Mouse (Mus musculus): ENCODE measurements around the gene Hnrnpdl.

Hnrnpdl gene

GRCm38 (mm10) chr5:100037965-100038713 lies 1.3 kb downstream of the Hnrnpdl start:
- no peak for TF ChIP-seq GATA4 (IDR thresholded peaks at IDR 0.05; ENCODE audit: insufficient replicate concordance, low read length)

GRCm38 (mm10) chr5:100036681-100037080 lies 2.8 kb downstream of the Hnrnpdl start:
- TF ChIP-seq GATA4 (IDR thresholded peaks at IDR 0.05; ENCODE audit: insufficient replicate concordance, low read length): no peak

GRCm38 (mm10) chr5:100035950-100036349 lies 3.5 kb downstream of the Hnrnpdl start:
- no peak for TF ChIP-seq GATA4 (IDR thresholded peaks at IDR 0.05; ENCODE audit: insufficient replicate concordance, low read length)

GRCm38 (mm10) chr5:100032646-100033045 lies 6.8 kb downstream of the Hnrnpdl start:
- TF ChIP-seq GATA4 (IDR thresholded peaks at IDR 0.05; ENCODE audit: insufficient replicate concordance, low read length): no peak

- TF ChIP-seq GATA4 (IDR thresholded peaks at IDR 0.05; ENCODE audit: insufficient replicate concordance, low read length): no peak
Observed at GRCm38 (mm10) chr5:100032107-100032506, 7.4 kb downstream of the Hnrnpdl start.

- no peak for TF ChIP-seq GATA4 (IDR thresholded peaks at IDR 0.05; ENCODE audit: insufficient replicate concordance, low read length)
Observed at GRCm38 (mm10) chr5:100030069-100030468, 9.4 kb downstream of the Hnrnpdl start.

- no peak for TF ChIP-seq GATA4 (IDR thresholded peaks at IDR 0.05; ENCODE audit: insufficient replicate concordance, low read length)
Observed at GRCm38 (mm10) chr5:100024868-100025267, 14.6 kb downstream of the Hnrnpdl start.

- TF ChIP-seq GATA4 (IDR thresholded peaks at IDR 0.05; ENCODE audit: insufficient replicate concordance, low read length): no peak
Observed at GRCm38 (mm10) chr5:100024403-100024802, 15.1 kb downstream of the Hnrnpdl start.

- TF ChIP-seq GATA4 (IDR thresholded peaks at IDR 0.05; ENCODE audit: insufficient replicate concordance, low read length): no peak
Observed at GRCm38 (mm10) chr5:100020089-100020488, 19.4 kb downstream of the Hnrnpdl start.

GRCm38 (mm10) chr5:100012599-100012998 lies 26.9 kb downstream of the Hnrnpdl start:
- no peak for TF ChIP-seq GATA4 (IDR thresholded peaks at IDR 0.05; ENCODE audit: insufficient replicate concordance, low read length)

GRCm38 (mm10) chr5:100008485-100008884 lies 31.0 kb downstream of the Hnrnpdl start:
- no peak for TF ChIP-seq GATA4 (IDR thresholded peaks at IDR 0.05; ENCODE audit: insufficient replicate concordance, low read length)

- TF ChIP-seq GATA4 (IDR thresholded peaks at IDR 0.05; ENCODE audit: insufficient replicate concordance, low read length): no peak
Observed at GRCm38 (mm10) chr5:100007040-100007375, 32.5 kb downstream of the Hnrnpdl start.

- no peak for TF ChIP-seq GATA4 (IDR thresholded peaks at IDR 0.05; ENCODE audit: insufficient replicate concordance, low read length)
Observed at GRCm38 (mm10) chr5:100006324-100007039, 33.0 kb downstream of the Hnrnpdl start.

GRCm38 (mm10) chr5:100005896-100006295 lies 33.6 kb downstream of the Hnrnpdl start:
- TF ChIP-seq GATA4 (IDR thresholded peaks at IDR 0.05; ENCODE audit: insufficient replicate concordance, low read length): no peak

- TF ChIP-seq GATA4 (IDR thresholded peaks at IDR 0.05; ENCODE audit: insufficient replicate concordance, low read length): no peak
Observed at GRCm38 (mm10) chr5:100005431-100005830, 34.0 kb downstream of the Hnrnpdl start.

- TF ChIP-seq GATA4 (IDR thresholded peaks at IDR 0.05; ENCODE audit: insufficient replicate concordance, low read length): no peak
Observed at GRCm38 (mm10) chr5:100003895-100004294, 35.6 kb downstream of the Hnrnpdl start.
